Mouse (Mus musculus) G1E (cell line): Measurements from ENCODE around the gene Thsd4.

Experiments used
- CTCF ChIP-seq: IDR thresholded peaks from 2 replicates; pipeline ENCODE4 v1.5.1; 2012; ENCODE audit warnings: low read depth, low read length, inconsistent platforms, mixed read lengths
- GATA1 ChIP-seq: IDR thresholded peaks from 2 replicates; pipeline ENCODE4 v1.6.1; 2012; ENCODE audit warnings: borderline replicate concordance, low read length, inconsistent platforms, mixed read lengths
- GATA2 ChIP-seq: IDR thresholded peaks from 2 replicates; pipeline ENCODE4 v1.6.1; 2012; ENCODE audit warnings: low read depth, low read length, inconsistent platforms, borderline replicate concordance

DNA sequence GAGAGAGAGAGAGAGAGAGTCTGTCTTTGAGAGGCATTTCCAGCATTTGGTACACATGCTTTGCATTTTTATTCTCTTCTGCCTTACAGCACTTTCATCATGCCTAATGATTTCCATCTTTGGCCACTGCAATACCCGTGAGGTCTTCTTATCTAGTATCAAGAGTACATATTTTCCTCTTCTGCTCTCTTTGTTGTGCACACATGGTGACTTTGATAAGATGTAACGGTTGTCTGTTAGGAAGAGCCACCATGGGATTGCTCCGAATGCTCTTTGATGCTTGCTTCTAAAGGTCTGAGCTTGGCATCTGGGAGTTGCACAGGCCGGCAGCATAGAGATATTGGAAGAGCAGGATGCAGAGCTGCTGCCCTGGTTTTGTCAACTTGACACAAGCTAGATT lies 49.2 kb upstream of the Thsd4 start:
- no peak for TF ChIP-seq GATA2
- TF ChIP-seq GATA1, result no peak
- no peak for TF ChIP-seq CTCF
